ENCODE assay signal across 33 mouse cellular contexts in the genomic region with DNA sequence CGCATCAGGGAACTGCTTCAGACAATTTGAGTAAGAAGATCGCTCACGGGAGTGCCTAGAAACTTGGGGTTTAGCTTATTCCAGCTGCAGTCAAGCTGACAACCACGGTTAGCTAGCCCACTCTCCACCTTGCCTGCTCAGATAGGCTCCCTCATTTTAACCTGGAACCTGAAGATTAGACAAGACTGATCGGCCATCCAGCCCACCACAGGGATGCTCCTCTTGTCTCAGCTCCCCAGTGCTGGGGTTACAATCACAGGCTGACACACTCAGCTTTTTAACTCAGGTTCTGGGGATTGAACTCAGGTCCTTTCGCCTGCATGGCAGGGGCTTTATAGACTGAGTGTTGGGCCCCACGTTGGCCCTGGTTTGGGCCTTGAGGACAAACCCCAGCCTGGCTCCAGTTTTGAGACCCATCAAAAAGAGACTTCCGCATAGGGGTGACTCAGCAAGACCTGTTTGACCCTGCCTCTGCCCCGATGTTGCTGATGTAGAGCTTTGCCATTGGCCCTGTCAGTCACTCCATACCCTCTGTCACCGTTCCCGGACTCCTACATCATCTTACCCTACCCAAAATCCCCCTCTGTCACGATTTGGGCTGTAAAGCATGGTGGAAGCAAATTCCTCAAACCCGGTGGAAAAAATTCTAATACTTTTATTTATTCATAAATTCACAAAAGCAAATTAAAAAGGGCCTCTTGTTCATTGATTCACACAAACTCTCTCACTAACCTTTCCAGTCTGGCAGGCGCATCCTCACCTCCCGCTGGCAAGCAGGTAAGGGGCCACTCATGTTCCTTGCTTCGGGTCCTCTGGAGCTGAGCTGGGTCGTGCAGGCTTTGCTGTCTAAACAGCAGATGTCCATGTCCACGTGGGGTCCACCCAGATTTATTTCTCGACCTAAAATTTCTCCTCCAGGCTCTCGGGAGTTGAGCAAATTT.
DNase-seq lines count a peak whose midpoint lies in the region; ATAC-seq and TF ChIP-seq lines count a peak whose summit lies in the region.
"Had no signal": no experiment of that assay in that cellular context is flagged by ENCODE, and none has a peak within 500 bp of the region (broad histone marks: within the 10 kb centered on the region; RNA-seq: fewer than 3 reads in every experiment).

No protein-coding gene starts in this region.

- WGBS in bone marrow, adult 2 months = 61% methylated on average over 20 of the region's 20 CpGs
- WGBS in liver, embryonic 13.5 days (ENCODE audit: insufficient replicate concordance) = 56% methylated on average over 20 of the region's 20 CpGs

- TF ChIP-seq CTCF in bone marrow, adult 2 months (IDR thresholded peaks at IDR 0.05; ENCODE audit: control insufficient read depth, insufficient read depth, low read length) = no peak

- no peaks in the 10 kb centered on the region for H3K9me3 ChIP-seq in erythroblast, embryonic 14.5 days (ENCODE audit: control insufficient read depth, low read length)
- no peaks in the 10 kb centered on the region for H3K9me3 ChIP-seq in liver, embryonic 13.5 days (replicated peaks)
- H3K9me3 ChIP-seq: forebrain, embryonic 15.5 days; hindbrain, embryonic 12.5 days; intestine, embryonic 15.5 days; limb, embryonic 12.5 days; midbrain, embryonic 12.5 days had no signal

- TF ChIP-seq POLR2A in bone marrow, adult 2 months (IDR thresholded peaks at IDR 0.05; ENCODE audit: borderline replicate concordance, control insufficient read depth, low read depth, low read length) = no peak

- peak overlapping the region; percentile 37 for H3K4me3 ChIP-seq in bone marrow, adult 2 months (replicated peaks; ENCODE audit: control insufficient read depth, low read depth, low read length)
- H3K4me3 ChIP-seq in erythroblast, embryonic 14.5 days (replicated peaks) = peak overlapping the region; percentile 58
- H3K4me3 ChIP-seq in liver, embryonic 13.5 days (replicated peaks) = no peak overlapping the region
- H3K4me3 ChIP-seq: forebrain, embryonic 15.5 days; hindbrain, embryonic 12.5 days; intestine, embryonic 15.5 days; left cerebral cortex, adult 2 months; limb, embryonic 12.5 days; midbrain, embryonic 12.5 days had no signal

- DNase-seq in liver, embryonic 13.5 days = peak; percentile 9
- no peak for DNase-seq in gastrocnemius, postnatal 25 days
- no peak for DNase-seq in natural killer cell, adult 2 months (ENCODE audit: low spot score in 2 of 2)
- no peak for DNase-seq in lung, postnatal 4 days
- DNase-seq: adrenal gland, postnatal 10 days; B cell, adult 2 months; cerebellum, adult 11-12 months; cerebellum, adult 9-11 months; embryo, embryonic 11 days; gastrocnemius, postnatal 36 days; heart, adult 18-20 months; heart, postnatal 36 days; kidney, adult 2 months; kidney, postnatal 10 days; layer of hippocampus, adult 9-11 months; lung, adult 18-20 months; right cerebral cortex, postnatal 25 days; thymus, adult 18-20 months; thymus, postnatal 36 days had no signal

- H3K27me3 ChIP-seq in erythroblast, embryonic 14.5 days (ENCODE audit: control insufficient read depth) = peaks cover 7% of the 10 kb centered on the region
- 0 out of 2 replicates have a peak, but pooled peaks cover 2% of the 10 kb centered on the region for H3K27me3 ChIP-seq in liver, embryonic 13.5 days
- H3K27me3 ChIP-seq: forebrain, embryonic 15.5 days; intestine, embryonic 15.5 days; limb, embryonic 12.5 days had no signal

- no peaks in the 10 kb centered on the region; the same call in 1 of the 2 replicates for H3K4me1 ChIP-seq in bone marrow, adult 2 months (ENCODE audit: control insufficient read depth, insufficient read depth, low read length)
- peaks cover 39% of the 10 kb centered on the region for H3K4me1 ChIP-seq in erythroblast, embryonic 14.5 days (ENCODE audit: control insufficient read depth)
- H3K4me1 ChIP-seq in liver, embryonic 13.5 days (replicated peaks) = peaks cover 24% of the 10 kb centered on the region
- H3K4me1 ChIP-seq: hindbrain, embryonic 12.5 days; intestine, embryonic 15.5 days; limb, embryonic 12.5 days; midbrain, embryonic 12.5 days had no signal

- peak overlapping the region; percentile 44 for H3K4me2 ChIP-seq in liver, embryonic 13.5 days
- H3K4me2 ChIP-seq: forebrain, embryonic 15.5 days; heart, embryonic 11.5 days; hindbrain, embryonic 12.5 days; intestine, embryonic 15.5 days; limb, embryonic 12.5 days; midbrain, embryonic 12.5 days had no signal

- ATAC-seq in liver, embryonic 13.5 days (ENCODE audit: low read depth) = peak; percentile 70
- ATAC-seq in megakaryocyte progenitor cell, adult 5-6 weeks (replicated peaks; ENCODE audit: poor library complexity) = peak; percentile 50
- ATAC-seq: forebrain, embryonic 15.5 days; hindbrain, postnatal 0 days; intestine, embryonic 15.5 days; lung, postnatal 0 days; Patski had no signal

- H3K36me3 ChIP-seq in erythroblast, embryonic 14.5 days (ENCODE audit: control insufficient read depth) = peaks cover 6% of the 10 kb centered on the region
- H3K36me3 ChIP-seq in liver, embryonic 13.5 days = no peaks in the 10 kb centered on the region
- H3K36me3 ChIP-seq: forebrain, embryonic 15.5 days; hindbrain, embryonic 12.5 days; intestine, embryonic 15.5 days; limb, embryonic 12.5 days; midbrain, embryonic 12.5 days had no signal

- 0 out of 2 replicates have a peak overlapping the region, but pooled peaks have one; percentile 36 for H3K27ac ChIP-seq in bone marrow, adult 2 months (ENCODE audit: control insufficient read depth, insufficient read depth, low read depth, low read length, poor library complexity)
- H3K27ac ChIP-seq in liver, embryonic 13.5 days = peak overlapping the region; percentile 70
- H3K27ac ChIP-seq: forebrain, embryonic 15.5 days; hindbrain, embryonic 12.5 days; hindbrain, postnatal 0 days; intestine, embryonic 15.5 days; left cerebral cortex, adult 2 months; limb, embryonic 12.5 days; macrophage; midbrain, embryonic 12.5 days had no signal

- peak overlapping the region; percentile 10; the same call in 1 of the 2 replicates for H3K9ac ChIP-seq in liver, embryonic 13.5 days
- H3K9ac ChIP-seq: forebrain, embryonic 15.5 days; hindbrain, embryonic 12.5 days; intestine, embryonic 15.5 days; limb, embryonic 12.5 days; midbrain, embryonic 12.5 days had no signal
